Mouse (Mus musculus) CD4-positive, CD25-positive, alpha-beta regulatory T cell, adult 9 weeks (primary cell): ENCODE data around the gene Duox2. TPM values are rescaled to one million over a fixed set of nuclear protein-coding genes. Genes with fewer than 3 reads are reported as not detected.

ENCODE experiments used
- polyA plus RNA-seq: library from polyadenylated mRNA; unstranded; fragments of 100-300 nt; shearing (Covaris generic); gene quantifications from one replicate; pipeline ENCODE4 v1.2.1, GENCODE M21; 2017

Duox2 gene
- polyA plus RNA-seq, result not detected

DNA sequence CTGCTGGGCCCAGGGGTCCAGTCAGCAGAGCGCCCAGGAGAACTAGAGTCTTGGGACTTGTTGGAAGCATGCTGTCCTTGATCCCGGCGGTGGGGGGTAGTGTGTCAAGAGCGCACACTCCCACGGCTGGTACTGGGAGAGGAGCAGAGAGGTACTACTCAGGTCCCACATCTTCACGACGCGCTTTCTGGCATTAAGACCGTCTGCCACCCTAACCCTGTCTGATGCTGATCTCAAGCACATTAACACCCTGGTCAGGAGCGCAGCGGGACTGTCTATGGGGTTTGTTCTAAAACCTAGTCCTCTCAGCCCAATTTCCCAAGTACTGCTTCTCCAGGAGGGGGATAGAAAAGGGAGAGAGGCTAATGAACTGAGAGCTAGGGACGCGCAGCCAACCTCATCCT is at the start of gene Duox2:
Gene Duox2 (minus strand): TSS at position 354 of the 404 bp plus-strand sequence.

DNA sequence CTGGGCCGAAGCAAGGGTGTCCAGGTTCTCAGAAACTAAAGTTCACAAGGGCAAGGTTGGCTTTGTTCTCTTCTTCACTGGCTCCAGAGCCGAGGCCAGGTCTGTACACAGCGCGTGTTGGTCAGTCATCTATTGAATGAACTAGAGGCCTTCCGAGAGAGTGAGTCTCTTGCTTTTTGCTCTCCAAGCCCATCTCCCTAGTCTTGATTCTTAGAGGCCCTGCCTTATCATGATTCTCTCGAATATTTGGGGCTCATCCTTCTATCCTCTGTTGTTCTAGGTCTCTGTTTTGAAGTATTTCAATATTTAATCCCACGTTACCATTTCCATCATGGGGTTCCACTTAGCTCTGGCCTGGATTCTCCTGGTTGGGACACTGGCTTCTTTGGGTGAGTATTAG is 17.1 kb upstream of the Duox2 start, which contains the start of gene Duox1:
Gene Duox1 (plus strand): TSS at position 301 of the 400 bp plus-strand sequence.

DNA sequence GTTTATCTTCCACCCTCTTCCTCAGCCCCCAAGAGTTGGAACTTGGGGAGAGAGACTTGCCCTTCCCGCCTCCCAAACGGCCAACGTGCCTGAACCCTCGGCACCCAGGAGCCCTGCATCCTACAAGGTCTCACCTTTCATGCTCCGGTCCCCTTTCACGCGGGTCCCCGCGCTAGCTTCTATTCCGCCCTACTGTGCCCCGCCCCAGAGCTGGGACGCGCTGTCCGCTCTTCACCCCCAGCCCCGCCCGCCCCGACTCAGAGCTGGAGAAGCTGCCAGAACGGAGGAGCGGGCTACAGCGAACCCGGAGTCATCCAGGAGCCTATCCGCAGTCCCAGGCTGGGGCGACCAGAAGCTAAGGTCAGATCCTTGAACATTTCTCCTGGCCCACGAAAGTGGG is 15.3 kb upstream of the Duox2 start, which contains the start of gene Duoxa1:
Gene Duoxa1 (minus strand): TSS at position 195 of the 400 bp plus-strand sequence.

DNA sequence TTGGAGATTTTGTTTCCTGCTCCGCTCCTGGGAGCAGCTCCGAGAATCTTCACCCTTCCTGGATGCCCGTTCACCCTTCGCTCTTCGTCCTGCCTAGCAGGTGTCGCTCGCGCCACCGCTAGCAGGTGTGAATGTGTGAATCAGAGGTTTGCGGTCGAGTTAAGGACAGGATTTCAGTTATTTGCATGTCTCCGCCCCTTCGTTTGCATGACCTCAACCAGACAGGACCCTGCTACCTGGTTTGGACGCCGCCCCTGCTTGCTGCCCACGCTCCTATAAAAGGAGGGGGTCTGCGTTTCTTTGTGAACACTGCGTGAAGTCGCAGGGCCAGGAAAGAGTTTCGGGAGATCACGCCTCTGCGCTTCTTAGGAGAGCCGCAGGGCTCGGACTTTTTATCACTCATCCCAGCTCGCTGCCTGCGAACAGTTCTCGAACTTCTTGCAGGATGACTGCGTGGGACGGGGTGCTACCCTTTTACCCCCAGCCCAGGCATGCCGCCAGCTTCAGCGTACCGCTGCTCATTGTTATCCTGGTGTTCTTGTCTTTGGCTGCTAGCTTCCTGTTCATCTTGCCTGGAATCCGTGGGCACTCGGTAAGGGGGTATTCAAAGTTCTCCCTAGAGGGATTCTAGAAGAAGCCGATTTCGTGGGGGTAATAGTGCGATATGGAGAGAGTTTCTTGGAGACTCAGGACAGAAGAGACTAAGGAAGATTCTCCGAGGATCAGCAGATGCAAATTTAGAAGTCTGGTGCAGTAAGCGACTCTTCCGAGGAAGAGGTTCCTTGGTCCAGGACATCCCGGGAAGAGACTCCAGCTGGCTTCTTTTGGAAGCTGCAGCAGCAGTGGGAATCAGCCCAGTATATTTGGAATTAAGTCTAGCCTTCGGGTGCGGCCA is 594 bp upstream of the Duox2 start, which contains the start of gene Duoxa2:
Gene Duoxa2 (plus strand): TSS at position 305 of the 895 bp plus-strand sequence.

DNA sequence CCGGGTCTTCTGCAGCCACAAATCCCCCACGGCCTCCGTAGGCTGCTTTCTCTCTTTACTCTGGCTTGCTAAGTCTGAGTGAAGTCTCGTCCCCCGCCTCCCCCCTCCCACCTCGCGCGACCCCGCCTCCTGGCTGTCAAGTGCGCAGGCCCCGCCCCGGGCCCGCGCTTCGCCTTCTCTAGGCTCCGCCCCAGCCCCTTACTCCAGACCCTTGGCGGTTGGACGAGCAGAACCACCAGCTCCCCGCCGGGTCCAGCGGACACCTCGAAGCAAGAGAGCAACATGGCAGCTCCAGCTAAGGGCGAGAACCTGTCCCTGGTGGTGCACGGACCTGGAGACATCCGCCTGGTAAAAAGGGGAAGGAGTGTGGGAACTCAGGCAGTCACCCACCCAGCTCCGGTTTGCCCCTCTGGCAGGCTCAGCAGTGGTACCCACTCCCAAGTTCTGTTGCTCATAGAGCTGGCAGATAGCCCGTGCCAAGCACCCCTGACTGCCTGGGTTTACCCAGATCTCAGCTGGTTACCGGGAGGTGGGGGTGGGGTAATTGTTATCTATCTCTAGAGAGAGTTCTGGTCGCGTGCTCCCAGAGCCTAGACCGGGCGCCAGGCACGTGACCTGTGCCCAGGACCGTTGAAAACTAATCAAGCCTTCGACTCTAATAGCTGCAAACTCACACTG is 63.5 kb downstream of the Duox2 start, which contains the start of gene Sord:
Gene Sord (plus strand): TSS at position 139 of the 678 bp plus-strand sequence.

Other genes starting within 250 kb of the Duox2 start
- gene Spg11, start 180.1 kb downstream of the Duox2 start, polyA plus RNA-seq, result 12.7 TPM
- 7,957 TPM for gene B2m, start 150.8 kb downstream of the Duox2 start, polyA plus RNA-seq
- gene Trim69, start 137.7 kb downstream of the Duox2 start, polyA plus RNA-seq, result 0.21 TPM
- 1.6 TPM for gene Patl2, start 112.3 kb downstream of the Duox2 start, polyA plus RNA-seq
- gene Terb2, start 112.2 kb downstream of the Duox2 start, polyA plus RNA-seq, result not detected
- gene Sord, start 63.7 kb downstream of the Duox2 start, polyA plus RNA-seq, result 3.9 TPM
- not detected for gene Duoxa2, start 451 bp upstream of the Duox2 start, polyA plus RNA-seq
- gene Duoxa1, start 15.3 kb upstream of the Duox2 start, polyA plus RNA-seq, result not detected
- not detected for gene Duox1, start 17.2 kb upstream of the Duox2 start, polyA plus RNA-seq
- 0.41 TPM for gene Shf, start 70.7 kb upstream of the Duox2 start, polyA plus RNA-seq
- gene Slc28a2, start 128.0 kb upstream of the Duox2 start, polyA plus RNA-seq, result 253 TPM
- gene Gm14085, start 186.5 kb upstream of the Duox2 start, polyA plus RNA-seq, result 73.4 TPM